Mouse (Mus musculus) lung, postnatal 0 days (tissue): ENCODE results near the gene Mapk8ip1. TPM values are rescaled to one million over a fixed set of nuclear protein-coding genes. Genes with fewer than 3 reads are reported as not detected.
A peak's percentile ranks its signal among the peaks of the same experiment; 100 is the strongest.

Experiments
- ATAC-seq: fragments of 200-750 bp; cut with Nextera tagmentation; 2 replicates; pipeline ENCODE4 v1.8.0; 2017; ENCODE audit warnings: moderate library complexity
- DNase-seq: peaks from one replicate; pipeline ENCODE4 v3.0.0-alpha.2; 2016; ENCODE audit warnings: low spot score
- H3K27ac ChIP-seq: fragments of 300-500 bp; sonication (generic); 2 replicates; pipeline ENCODE4 v1.5.1; 2014; ENCODE audit warnings: antibody characterized with exemption, mild to moderate bottlenecking, low read length, mixed read lengths
- H3K27me3 ChIP-seq: fragments of 300-500 bp; sonication (generic); replicated peaks from 2 replicates; pipeline ENCODE4 v1.6.1; 2014; ENCODE audit warnings: low read length, mixed read lengths; ENCODE audit not compliant: insufficient read depth
- H3K36me3 ChIP-seq: fragments of 300-500 bp; sonication (generic); 2 replicates; pipeline ENCODE4 v1.6.1; 2014; ENCODE audit warnings: low read length, mixed read lengths; ENCODE audit not compliant: insufficient read depth
- H3K4me1 ChIP-seq: fragments of 300-500 bp; sonication (generic); 2 replicates; pipeline ENCODE4 v1.6.1; 2014; ENCODE audit warnings: antibody characterized with exemption, low read depth, low read length, mixed read lengths; ENCODE audit not compliant: insufficient read depth
- H3K4me2 ChIP-seq: fragments of 300-500 bp; sonication (generic); replicated peaks from 2 replicates; pipeline ENCODE4 v1.6.1; 2014; ENCODE audit warnings: low read depth, mild to moderate bottlenecking, low read length, moderate library complexity, mixed read lengths
- H3K4me3 ChIP-seq: fragments of 300-500 bp; sonication (generic); 2 replicates; pipeline ENCODE4 v1.5.1; 2014; ENCODE audit warnings: low read depth, low read length
- H3K9ac ChIP-seq: fragments of 300-500 bp; sonication (generic); replicated peaks from 2 replicates; pipeline ENCODE4 v1.6.1; 2014; ENCODE audit warnings: low read depth, mild to moderate bottlenecking
- H3K9me3 ChIP-seq: fragments of 300-500 bp; sonication (generic); 2 replicates; pipeline ENCODE4 v1.6.1; 2016; ENCODE audit warnings: low read length, mixed read lengths
- CTCF ChIP-seq: IDR thresholded peaks from 2 replicates; pipeline ENCODE4 v1.5.1; 2016; ENCODE audit warnings: antibody characterized with exemption, mild to moderate bottlenecking
- EP300 ChIP-seq: IDR thresholded peaks from 2 replicates; pipeline ENCODE4 v1.6.1; 2016; ENCODE audit warnings: antibody characterized with exemption, mild to moderate bottlenecking, control low read depth
- WGBS: fragments of 180-500 bp; shearing (Covaris S2); extraction: QIAGEN DNeasy Blood & Tissue Kit; methylation state at CpG from one replicate; pipeline ENCODE4 v1.1.7; 2014; 5-methylcytosine and 5-hydroxymethylcytosine counted together
- polyA plus RNA-seq: library from polyadenylated mRNA; unstranded; fragments of >200 nt; fragmentation: Nextera tagmentation; extraction: Ambion mirVana; gene quantifications from 2 replicates; pipeline ENCODE4 v1.2.1, GENCODE M21; 2015

The Mapk8ip1 gene
- polyA plus RNA-seq, 1 experiment from 2014 or later = 7.8 TPM

- Histone ChIP-seq H3K9me3 (no peaks in the 10 kb centered on the region), H3K4me2 (no peak overlapping the region), H3K27ac (no peak overlapping the region), H3K9ac (no peak overlapping the region), H3K36me3 (no peaks in the 10 kb centered on the region), H3K4me3 (no peak overlapping the region), H3K4me1 (no peaks in the 10 kb centered on the region), H3K27me3 (peaks cover 3% of the 10 kb centered on the region; the same call in 1 of the 2 replicates)
- no peak for ATAC-seq
- TF ChIP-seq EP300 (no peak), CTCF (no peak)
- 72% methylated on average over 3 of the region's 3 CpGs for WGBS
- no peak for DNase-seq
Measured at GRCm38 (mm10) chr2:92395535-92395934, 5.5 kb downstream of the Mapk8ip1 start.

- no peaks in the 10 kb centered on the region for H3K27me3 ChIP-seq
- H3K4me3 ChIP-seq = no peak overlapping the region
Measured at GRCm38 (mm10) chr2:92392318-92393264, 8.5 kb downstream of the Mapk8ip1 start.

GRCm38 (mm10) chr2:92391703-92392317, 9.3 kb downstream of the Mapk8ip1 start:
- no peak for ATAC-seq
- Histone ChIP-seq H3K4me3 (no peak overlapping the region), H3K27me3 (no peaks in the 10 kb centered on the region), H3K36me3 (no peaks in the 10 kb centered on the region), H3K27ac (no peak overlapping the region), H3K9ac (no peak overlapping the region), H3K4me1 (0 out of 2 replicates have a peak, but pooled peaks cover 6% of the 10 kb centered on the region), H3K4me2 (0 out of 2 replicates have a peak overlapping the region, but pooled peaks have one; percentile 28), H3K9me3 (no peaks in the 10 kb centered on the region)
- WGBS = 24% methylated on average over 11 of the region's 11 CpGs
- no peak for TF ChIP-seq CTCF
- TF ChIP-seq EP300 = no peak
- DNase-seq = no peak

More at GRCm38 (mm10) chr2:92392318-92393264, 8.5 kb downstream of the Mapk8ip1 start:
- Histone ChIP-seq H3K4me1 (0 out of 2 replicates have a peak, but pooled peaks cover 6% of the 10 kb centered on the region), H3K27ac (no peak overlapping the region), H3K36me3 (no peaks in the 10 kb centered on the region), H3K9me3 (no peaks in the 10 kb centered on the region), H3K4me2 (0 out of 2 replicates have a peak overlapping the region, but pooled peaks have one; percentile 28), H3K9ac (no peak overlapping the region)
- no peak for DNase-seq
- no peak for TF ChIP-seq CTCF
- no peak for TF ChIP-seq EP300
- no peak for ATAC-seq
- WGBS = 5% methylated on average over 26 of the region's 26 CpGs

GRCm38 (mm10) chr2:92391116-92391515, 9.9 kb downstream of the Mapk8ip1 start:
- 82% methylated on average over 8 of the region's 8 CpGs for WGBS
- Histone ChIP-seq H3K4me3 (no peak overlapping the region), H3K9me3 (no peaks in the 10 kb centered on the region), H3K4me2 (no peak overlapping the region), H3K9ac (no peak overlapping the region), H3K27ac (no peak overlapping the region), H3K36me3 (no peaks in the 10 kb centered on the region), H3K4me1 (0 out of 2 replicates have a peak, but pooled peaks cover 6% of the 10 kb centered on the region), H3K27me3 (no peaks in the 10 kb centered on the region)
- no peak for ATAC-seq
- DNase-seq = no peak
- TF ChIP-seq EP300 = no peak
- TF ChIP-seq CTCF = no peak

DNA sequence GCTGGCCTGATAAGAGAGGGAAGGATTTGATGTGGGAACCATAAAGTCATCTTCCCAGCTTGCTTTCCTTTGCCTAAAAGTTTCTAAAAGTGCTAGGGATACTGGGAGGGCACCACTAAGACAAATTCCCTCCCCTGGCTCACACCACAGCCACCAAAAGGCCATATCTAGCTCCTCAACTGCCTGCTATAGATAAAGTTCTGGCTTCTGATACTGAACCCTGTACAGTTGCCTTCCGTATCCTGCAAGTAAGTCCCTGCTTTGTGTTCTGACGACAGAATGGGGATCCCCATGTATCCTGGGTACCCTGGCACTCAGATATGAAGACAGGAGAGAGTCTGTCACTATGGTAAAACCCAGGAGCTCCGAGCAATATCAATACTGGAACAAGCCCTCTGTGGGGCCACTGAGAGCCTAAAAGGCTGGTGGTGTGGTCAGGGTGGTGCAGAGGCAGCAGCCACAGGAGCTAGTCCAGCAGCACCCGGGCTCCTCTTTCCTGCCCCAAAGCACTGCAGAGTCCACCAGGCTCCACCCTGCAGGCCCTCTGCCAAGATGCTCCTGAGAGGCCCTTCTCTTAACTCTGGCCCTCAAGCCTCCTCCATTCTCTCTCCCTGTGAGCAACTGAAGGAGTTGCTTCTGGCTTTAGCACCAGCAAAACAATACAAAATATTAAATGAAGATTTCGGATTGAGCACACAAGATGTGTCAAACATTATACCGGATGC, 10.7 kb downstream of the Mapk8ip1 start:
- no peaks in the 10 kb centered on the region for H3K9me3 ChIP-seq
- peak; percentile 70 for DNase-seq
- H3K36me3 ChIP-seq = no peaks in the 10 kb centered on the region
- ATAC-seq = no peak
- no peak overlapping the region for H3K4me2 ChIP-seq
- no peak overlapping the region for H3K4me3 ChIP-seq
- TF ChIP-seq CTCF (no peak), EP300 (no peak)
- H3K27ac ChIP-seq = no peak overlapping the region
- no peaks in the 10 kb centered on the region for H3K27me3 ChIP-seq
- no peak overlapping the region for H3K9ac ChIP-seq
- 0 out of 2 replicates have a peak, but pooled peaks cover 6% of the 10 kb centered on the region for H3K4me1 ChIP-seq
- WGBS = 60% methylated on average over 6 of the region's 6 CpGs
